Mouse (Mus musculus) kidney, adult 18-20 months (tissue): ENCODE measurements around the gene Hltf.
"Not testable (repeated sequence)": the region's sequence is repeated elsewhere in the genome, so short reads cannot be mapped to it uniquely, and the experiment has no call there.

Experiments
- DNase-seq: peaks from one replicate; pipeline ENCODE4 v3.0.0; 2021

The Hltf gene

DNA sequence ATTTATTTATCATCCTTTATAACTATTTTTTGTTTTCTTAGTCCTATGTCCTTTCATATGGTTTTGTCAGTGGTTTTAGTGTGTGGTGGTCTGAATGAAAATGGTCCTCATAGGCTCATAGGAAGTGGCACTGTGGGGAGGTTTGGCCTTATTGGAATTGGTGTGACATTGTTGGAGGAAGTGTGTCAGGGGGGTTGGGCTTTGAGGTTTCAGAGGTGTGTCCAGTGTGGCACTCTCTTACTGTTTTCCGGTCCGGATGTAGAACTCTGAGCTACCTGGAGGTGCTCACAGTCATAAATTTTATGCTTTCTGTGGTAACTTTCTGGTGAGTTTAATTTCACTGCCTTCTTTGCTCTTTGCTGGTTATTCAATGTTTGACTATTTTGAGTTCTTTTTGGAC, 47.2 kb downstream of the Hltf start:
- no peak for DNase-seq

GRCm38 (mm10) chr3:20108881-20109280, 51.3 kb downstream of the Hltf start:
- DNase-seq, result no peak

DNA sequence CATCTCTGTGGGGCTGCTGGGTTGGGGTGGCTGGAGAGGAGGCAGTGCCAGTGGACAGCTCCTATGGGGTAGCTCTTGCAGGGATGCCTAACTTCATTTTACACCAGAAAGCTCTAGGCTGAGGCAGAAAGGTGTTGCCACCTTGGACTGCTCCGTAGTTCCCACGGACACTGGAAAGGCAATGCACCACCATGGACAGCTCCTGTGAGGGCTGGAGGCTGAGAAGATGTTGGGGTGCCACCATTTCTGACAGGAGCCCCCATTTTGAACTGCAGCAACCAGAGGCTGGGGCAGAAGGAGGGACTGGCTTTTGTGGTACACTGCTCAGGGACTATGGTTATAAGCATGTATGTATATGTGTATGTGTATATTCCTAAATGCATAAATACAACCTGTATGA, 54.3 kb downstream of the Hltf start:
- DNase-seq, result no peak

DNA sequence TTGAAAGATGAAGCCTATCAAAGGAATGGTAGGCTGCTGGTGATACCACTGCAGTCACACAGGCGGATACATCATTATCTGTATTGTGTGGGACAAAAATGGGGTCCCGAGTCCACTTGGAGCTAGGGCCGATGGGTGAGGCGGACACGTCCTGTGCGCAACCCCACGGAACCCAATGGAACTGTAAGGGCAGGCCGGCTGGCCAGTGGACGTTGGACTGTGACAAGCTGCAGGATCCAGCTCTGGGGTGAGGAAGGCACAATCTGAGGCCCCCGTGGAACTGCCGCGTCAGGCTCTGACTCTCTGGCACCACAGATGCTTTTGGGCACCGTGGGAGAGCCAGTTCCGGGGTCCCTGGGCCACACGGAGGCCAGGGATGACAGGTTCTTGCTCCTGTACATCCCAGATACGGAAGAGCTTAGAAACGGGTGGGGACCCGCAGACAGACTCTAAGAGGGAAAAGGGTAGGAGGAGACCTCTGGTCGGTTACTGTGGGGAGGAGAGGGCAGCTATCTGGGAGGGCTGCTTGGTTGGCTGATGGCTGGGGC, 61.5 kb downstream of the Hltf start:
- DNase-seq, result no peak

GRCm38 (mm10) chr3:20119686-20120244, 62.2 kb downstream of the Hltf start:
- no peak for DNase-seq

GRCm38 (mm10) chr3:20121582-20121981, 64.0 kb downstream of the Hltf start:
- not testable (repeated sequence) for DNase-seq

- no peak for DNase-seq
These were observed 68.0 kb downstream of the Hltf start for GRCm38 (mm10) chr3:20125604-20126003.

GRCm38 (mm10) chr3:20127047-20127595, 69.5 kb downstream of the Hltf start:
- no peak for DNase-seq

DNA sequence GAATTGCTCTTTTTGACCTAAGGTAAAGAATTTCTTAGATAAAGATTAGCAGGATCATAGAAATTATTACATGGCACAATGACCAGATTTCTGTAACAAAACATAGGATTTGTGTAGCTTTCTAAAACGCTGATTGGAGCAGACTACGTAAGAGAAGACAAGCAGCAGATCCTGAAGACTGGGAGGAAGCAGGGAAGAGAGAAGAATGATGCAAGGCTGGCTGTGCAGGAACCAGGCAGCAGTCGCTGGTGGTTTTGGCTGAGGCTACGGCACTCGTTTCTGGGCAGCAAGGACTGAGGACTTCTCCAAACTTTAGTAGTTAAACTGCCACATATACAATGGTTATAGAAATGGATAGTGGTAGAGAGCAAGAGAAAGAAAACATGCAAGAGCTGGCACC, 71.9 kb downstream of the Hltf start:
- DNase-seq, result no peak

- DNase-seq, result no peak
These were observed 73.1 kb downstream of the Hltf start for GRCm38 (mm10) chr3:20130456-20131349.

DNA sequence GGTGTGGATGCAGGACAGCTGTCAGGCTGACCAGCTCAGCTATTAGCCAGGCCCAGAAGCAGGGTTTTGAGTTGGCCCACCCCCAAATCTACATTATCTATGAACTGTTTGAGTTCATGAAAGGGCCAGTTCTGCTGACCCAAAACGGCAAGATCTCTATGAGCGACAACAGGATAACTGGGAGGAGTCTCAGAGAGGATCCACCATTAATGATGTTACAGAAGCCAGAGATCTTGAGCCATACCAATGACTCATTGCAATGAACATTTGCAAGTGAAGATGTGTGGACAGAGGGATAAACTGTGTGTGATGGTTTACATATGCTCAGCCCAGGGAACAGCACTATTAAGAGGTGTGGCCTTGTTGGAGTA, 73.7 kb downstream of the Hltf start:
- DNase-seq, result no peak

- no peak for DNase-seq
These were observed 75.1 kb downstream of the Hltf start for GRCm38 (mm10) chr3:20132731-20133130.

GRCm38 (mm10) chr3:20133745-20134144, 76.1 kb downstream of the Hltf start:
- DNase-seq, result no peak

GRCm38 (mm10) chr3:20134545-20134944, 76.9 kb downstream of the Hltf start:
- DNase-seq, result no peak

DNA sequence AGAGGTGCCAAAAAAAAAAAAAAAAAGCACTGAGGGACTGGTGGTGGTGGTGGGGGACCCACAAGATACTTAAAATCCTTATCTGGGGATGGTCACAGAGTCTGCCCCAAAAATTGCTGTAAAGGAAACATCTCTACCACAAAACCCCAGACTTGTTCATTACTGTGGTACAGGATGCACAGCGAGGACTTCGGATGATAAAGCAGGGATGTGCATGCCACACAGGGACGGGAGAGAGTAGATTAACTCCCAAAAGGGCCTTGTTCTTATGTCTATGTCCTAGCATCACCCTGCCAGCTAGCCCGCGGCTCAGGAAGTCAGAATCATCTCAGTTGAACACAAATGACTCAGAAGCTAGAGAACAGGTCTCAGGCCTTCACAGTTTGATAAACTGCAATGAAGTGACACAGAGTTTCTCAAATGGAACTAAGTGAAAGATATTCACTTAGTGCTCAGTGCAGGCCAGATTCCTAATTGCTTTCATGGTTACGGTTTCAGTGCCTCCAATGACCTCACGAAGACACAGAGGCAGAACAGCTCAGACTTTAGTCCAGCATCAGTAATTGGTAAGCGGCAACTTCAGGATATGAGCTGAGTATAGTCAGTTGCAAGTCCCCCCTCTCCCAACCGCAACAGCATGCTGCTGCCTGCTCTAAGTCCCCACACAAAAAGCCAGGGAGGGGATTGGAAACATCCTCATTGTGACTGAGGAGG, 79.4 kb downstream of the Hltf start:
- DNase-seq, result no peak

DNA sequence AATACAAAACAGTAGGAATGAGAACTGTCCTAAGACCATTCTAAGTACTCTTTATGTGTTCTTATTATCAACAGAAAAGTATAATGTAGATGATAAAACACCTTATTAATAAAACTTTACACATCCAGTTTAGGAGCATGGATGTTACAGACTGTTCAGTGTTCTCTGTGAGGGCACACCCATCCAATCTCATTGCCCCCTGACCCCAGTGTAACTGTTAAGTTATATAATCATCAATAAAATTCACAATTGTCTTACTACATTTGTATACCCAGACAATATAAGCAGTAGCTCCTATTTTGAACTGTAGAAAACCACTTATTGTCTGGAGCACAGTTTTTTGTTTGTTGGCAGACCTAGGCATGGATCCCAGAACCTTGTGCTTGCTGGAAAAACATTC, 83.6 kb downstream of the Hltf start:
- no peak for DNase-seq

GRCm38 (mm10) chr3:20141679-20142078, 84.1 kb downstream of the Hltf start:
- DNase-seq, result no peak

- DNase-seq, result no peak
These were observed 84.5 kb downstream of the Hltf start for GRCm38 (mm10) chr3:20142101-20142500.

DNA sequence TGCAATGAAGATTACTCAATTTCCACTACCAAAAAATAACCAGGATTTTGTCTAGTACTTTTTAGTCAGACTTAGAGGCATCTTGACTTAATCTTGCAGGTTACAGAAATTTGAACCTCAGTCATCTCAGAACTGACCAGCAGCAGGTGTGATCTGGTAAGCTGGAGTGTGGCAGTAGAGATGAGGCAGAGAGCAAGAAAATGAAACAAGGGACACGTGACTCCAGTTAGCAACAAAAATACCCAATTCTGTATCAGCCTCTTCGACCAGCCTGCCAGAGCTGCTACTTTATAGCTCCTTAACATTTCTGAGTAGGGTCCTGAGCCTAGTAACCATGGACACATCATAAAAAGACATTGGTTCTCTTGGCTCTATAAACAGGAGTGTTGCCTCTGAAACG, 85.0 kb downstream of the Hltf start:
- DNase-seq, result no peak

DNA sequence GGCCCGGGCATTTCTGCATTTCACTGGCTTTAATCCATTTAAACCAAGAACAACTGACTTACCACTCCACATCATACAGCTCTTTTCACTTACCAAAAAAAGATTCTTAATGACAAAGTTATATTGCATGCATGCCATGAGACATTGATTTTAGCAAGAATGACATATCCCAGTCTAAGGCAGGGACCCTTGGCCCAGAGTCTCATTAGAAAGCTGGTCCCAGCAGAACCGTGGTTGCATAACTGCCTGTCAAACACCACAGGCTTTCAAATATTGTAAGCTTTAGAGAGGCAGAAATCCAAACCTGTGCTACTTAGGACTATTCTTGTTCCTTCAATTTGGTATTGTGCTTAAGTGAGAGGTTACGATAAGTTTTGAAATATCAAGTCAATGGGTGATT, 86.1 kb downstream of the Hltf start:
- no peak for DNase-seq

- DNase-seq, result no peak
These were observed 86.8 kb downstream of the Hltf start for GRCm38 (mm10) chr3:20144401-20144800.

GRCm38 (mm10) chr3:20145696-20146113, 88.1 kb downstream of the Hltf start:
- no peak for DNase-seq

GRCm38 (mm10) chr3:20146884-20147395, 89.3 kb downstream of the Hltf start:
- DNase-seq, result no peak
